Mouse (Mus musculus): ENCODE data around the gene Sox6. TPM values are rescaled to one million over a fixed set of nuclear protein-coding genes. Genes with fewer than 3 reads are reported as not detected.

Sox6 gene
- polyA plus RNA-seq, 1 experiment from 2014 or later = 31.2 TPM

GRCm38 (mm10) chr7:115859691-115860401, 178.8 kb downstream of the Sox6 start:
- Histone ChIP-seq H3K4me2 (ENCODE audit: low read length) (no peak overlapping the region), H3K27ac (ENCODE audit: low read depth, low read length) (no peak overlapping the region), H3K36me3 (ENCODE audit: control insufficient read depth, insufficient read depth, low read length) (no peaks in the 10 kb centered on the region), H3K4me3 (ENCODE audit: low read length) (no peak overlapping the region), H3K9ac (ENCODE audit: low read depth, low read length) (no peak overlapping the region), H3K9me3 (ENCODE audit: control insufficient read depth, low read length) (no peaks in the 10 kb centered on the region), H3K27me3 (replicated peaks; ENCODE audit: control insufficient read depth, insufficient read depth, low read length) (no peaks in the 10 kb centered on the region), H3K4me1 (ENCODE audit: control insufficient read depth, insufficient read depth, low read depth, low read length) (no peaks in the 10 kb centered on the region)
- no peak for ATAC-seq
- 71% methylated on average over 9 of the region's 9 CpGs for WGBS

DNA sequence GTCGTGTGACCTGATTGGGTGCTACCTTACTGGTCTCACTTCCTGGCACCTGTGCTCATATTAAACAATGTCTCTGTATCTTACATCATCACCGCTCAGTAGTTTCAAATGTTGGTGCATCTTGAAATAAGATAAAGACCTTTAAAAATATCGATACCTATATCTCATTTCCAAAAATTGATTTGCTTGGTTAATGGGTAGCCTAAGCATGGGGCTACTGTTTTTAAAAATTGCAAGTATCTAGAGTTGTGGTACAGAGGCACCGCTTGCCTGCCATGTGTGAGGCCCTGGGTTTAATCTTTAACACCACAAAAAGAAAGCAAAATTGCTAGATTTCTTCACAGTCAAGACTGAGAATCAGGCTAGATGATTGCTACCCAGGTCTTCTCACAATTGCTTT, 187.5 kb downstream of the Sox6 start:
- no peak overlapping the region for H3K27ac ChIP-seq (ENCODE audit: low read depth, low read length)
- no peaks in the 10 kb centered on the region for H3K9me3 ChIP-seq (ENCODE audit: control insufficient read depth, low read length)
- 97% methylated on average over 4 of the region's 4 CpGs for WGBS
- H3K4me2 ChIP-seq (ENCODE audit: low read length) = no peak overlapping the region
- no peak for ATAC-seq
- H3K36me3 ChIP-seq (ENCODE audit: control insufficient read depth, insufficient read depth, low read length) = no peaks in the 10 kb centered on the region
- H3K27me3 ChIP-seq (replicated peaks; ENCODE audit: control insufficient read depth, insufficient read depth, low read length) = no peaks in the 10 kb centered on the region
- H3K4me3 ChIP-seq (ENCODE audit: low read length) = no peak overlapping the region
- no peaks in the 10 kb centered on the region for H3K4me1 ChIP-seq (ENCODE audit: control insufficient read depth, insufficient read depth, low read depth, low read length)
- H3K9ac ChIP-seq (ENCODE audit: low read depth, low read length) = no peak overlapping the region

DNA sequence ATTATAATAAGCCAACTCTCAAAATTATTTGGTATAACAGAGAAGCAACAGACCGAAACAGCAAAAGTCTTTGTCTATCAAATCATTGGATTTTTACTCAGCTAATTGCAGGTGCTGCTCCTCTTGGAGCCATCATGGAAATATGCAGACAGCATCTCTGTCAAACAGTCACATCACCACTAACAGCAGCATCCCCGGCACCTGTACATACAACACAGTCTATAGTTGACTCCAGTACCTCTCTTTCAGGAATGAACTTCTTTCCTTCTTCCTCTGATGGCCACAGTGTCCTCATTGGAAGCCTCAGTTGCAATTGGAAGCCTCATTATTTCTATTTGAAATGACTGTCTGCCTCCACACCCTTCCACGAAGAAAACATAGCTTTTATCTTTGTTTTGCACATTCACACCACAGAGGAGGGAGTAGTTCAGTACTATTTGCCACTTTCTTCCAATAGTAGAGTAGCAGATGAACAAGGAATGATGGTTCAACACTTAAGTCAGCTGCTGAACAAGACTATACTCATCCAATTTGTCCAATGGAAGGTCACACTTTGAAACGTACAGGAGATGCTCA, 192.7 kb downstream of the Sox6 start:
- H3K36me3 ChIP-seq (ENCODE audit: control insufficient read depth, insufficient read depth, low read length) = no peaks in the 10 kb centered on the region
- no peak overlapping the region for H3K9ac ChIP-seq (ENCODE audit: low read depth, low read length)
- no peak overlapping the region for H3K4me3 ChIP-seq (ENCODE audit: low read length)
- no peak overlapping the region for H3K4me2 ChIP-seq (ENCODE audit: low read length)
- no peaks in the 10 kb centered on the region for H3K27me3 ChIP-seq (replicated peaks; ENCODE audit: control insufficient read depth, insufficient read depth, low read length)
- WGBS = 89% methylated on average over 4 of the region's 4 CpGs
- no peak for ATAC-seq
- no peak overlapping the region for H3K27ac ChIP-seq (ENCODE audit: low read depth, low read length)
- H3K4me1 ChIP-seq (ENCODE audit: control insufficient read depth, insufficient read depth, low read depth, low read length) = no peaks in the 10 kb centered on the region
- H3K9me3 ChIP-seq (ENCODE audit: control insufficient read depth, low read length) = no peaks in the 10 kb centered on the region

DNA sequence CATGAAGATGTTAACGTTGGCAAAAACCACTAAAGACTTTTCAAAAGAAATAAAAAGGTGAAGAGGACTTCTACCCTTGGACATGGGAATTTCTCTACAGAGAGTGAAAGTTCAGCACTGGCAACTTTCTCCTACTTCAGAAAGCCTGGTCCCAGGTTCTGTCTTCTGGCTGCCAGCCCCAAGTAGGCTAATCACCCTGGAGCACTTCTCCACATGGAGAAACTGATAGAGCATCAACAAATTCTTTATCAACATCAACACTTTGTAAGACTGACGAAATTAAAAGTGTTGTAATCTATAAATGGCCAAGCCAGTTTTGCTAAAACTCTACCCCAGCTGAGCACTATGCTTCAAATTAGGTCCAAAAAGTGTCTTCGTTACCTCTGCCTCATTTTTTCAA, 193.7 kb downstream of the Sox6 start:
- no peak for ATAC-seq

GRCm38 (mm10) chr7:115844431-115844830, 194.2 kb downstream of the Sox6 start:
- Histone ChIP-seq H3K4me1 (ENCODE audit: control insufficient read depth, insufficient read depth, low read depth, low read length) (no peaks in the 10 kb centered on the region), H3K27me3 (replicated peaks; ENCODE audit: control insufficient read depth, insufficient read depth, low read length) (no peaks in the 10 kb centered on the region), H3K4me3 (ENCODE audit: low read length) (no peak overlapping the region), H3K36me3 (ENCODE audit: control insufficient read depth, insufficient read depth, low read length) (no peaks in the 10 kb centered on the region), H3K9me3 (ENCODE audit: control insufficient read depth, low read length) (no peaks in the 10 kb centered on the region), H3K4me2 (ENCODE audit: low read length) (no peak overlapping the region), H3K27ac (ENCODE audit: low read depth, low read length) (no peak overlapping the region), H3K9ac (ENCODE audit: low read depth, low read length) (no peak overlapping the region)
- ATAC-seq = no peak
- 95% methylated on average over 6 of the region's 6 CpGs for WGBS

More for the DNA sequence above, 193.7 kb downstream of the Sox6 start:
- no peak overlapping the region for H3K4me2 ChIP-seq (ENCODE audit: low read length)
- no peaks in the 10 kb centered on the region for H3K36me3 ChIP-seq (ENCODE audit: control insufficient read depth, insufficient read depth, low read length)
- no peaks in the 10 kb centered on the region for H3K9me3 ChIP-seq (ENCODE audit: control insufficient read depth, low read length)
- no peak overlapping the region for H3K4me3 ChIP-seq (ENCODE audit: low read length)
- H3K27ac ChIP-seq (ENCODE audit: low read depth, low read length) = no peak overlapping the region
- no peaks in the 10 kb centered on the region for H3K4me1 ChIP-seq (ENCODE audit: control insufficient read depth, insufficient read depth, low read depth, low read length)
- H3K9ac ChIP-seq (ENCODE audit: low read depth, low read length) = no peak overlapping the region
- no peaks in the 10 kb centered on the region for H3K27me3 ChIP-seq (replicated peaks; ENCODE audit: control insufficient read depth, insufficient read depth, low read length)
- 92% methylated on average over 3 of the region's 3 CpGs for WGBS

- Histone ChIP-seq H3K36me3 (ENCODE audit: control insufficient read depth, insufficient read depth, low read length) (no peaks in the 10 kb centered on the region), H3K27ac (ENCODE audit: low read depth, low read length) (no peak overlapping the region), H3K27me3 (replicated peaks; ENCODE audit: control insufficient read depth, insufficient read depth, low read length) (no peaks in the 10 kb centered on the region), H3K9ac (ENCODE audit: low read depth, low read length) (no peak overlapping the region), H3K4me2 (ENCODE audit: low read length) (no peak overlapping the region), H3K4me3 (ENCODE audit: low read length) (no peak overlapping the region), H3K4me1 (ENCODE audit: control insufficient read depth, insufficient read depth, low read depth, low read length) (no peaks in the 10 kb centered on the region), H3K9me3 (ENCODE audit: control insufficient read depth, low read length) (no peaks in the 10 kb centered on the region)
- no peak for ATAC-seq
These were observed 196.3 kb downstream of the Sox6 start for GRCm38 (mm10) chr7:115842251-115842650.

DNA sequence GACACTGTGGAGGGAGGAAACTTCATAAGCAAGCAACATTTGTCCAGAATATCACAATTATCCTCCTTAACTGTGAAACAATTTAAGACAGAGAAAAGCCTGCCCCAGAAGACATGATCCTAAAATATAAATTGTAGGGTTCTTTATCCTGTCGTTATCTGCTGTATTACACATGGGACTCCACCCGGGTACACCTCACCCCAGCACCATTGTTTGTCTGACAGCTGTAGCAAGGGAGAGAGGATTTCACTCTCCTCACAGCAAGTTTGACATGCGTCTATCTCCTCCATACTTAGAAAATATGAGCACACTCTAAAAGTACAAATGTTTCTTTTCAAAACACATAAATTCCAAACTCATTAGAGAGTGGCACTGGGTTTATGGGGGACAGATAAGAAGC, 198.0 kb downstream of the Sox6 start:
- Histone ChIP-seq H3K4me1 (ENCODE audit: control insufficient read depth, insufficient read depth, low read depth, low read length) (no peaks in the 10 kb centered on the region), H3K36me3 (ENCODE audit: control insufficient read depth, insufficient read depth, low read length) (no peaks in the 10 kb centered on the region), H3K27me3 (replicated peaks; ENCODE audit: control insufficient read depth, insufficient read depth, low read length) (no peaks in the 10 kb centered on the region), H3K9ac (ENCODE audit: low read depth, low read length) (no peak overlapping the region), H3K27ac (ENCODE audit: low read depth, low read length) (no peak overlapping the region), H3K4me2 (ENCODE audit: low read length) (no peak overlapping the region), H3K9me3 (ENCODE audit: control insufficient read depth, low read length) (no peaks in the 10 kb centered on the region), H3K4me3 (ENCODE audit: low read length) (no peak overlapping the region)
- WGBS = 66% methylated on average over 3 of the region's 3 CpGs
- ATAC-seq = no peak

DNA sequence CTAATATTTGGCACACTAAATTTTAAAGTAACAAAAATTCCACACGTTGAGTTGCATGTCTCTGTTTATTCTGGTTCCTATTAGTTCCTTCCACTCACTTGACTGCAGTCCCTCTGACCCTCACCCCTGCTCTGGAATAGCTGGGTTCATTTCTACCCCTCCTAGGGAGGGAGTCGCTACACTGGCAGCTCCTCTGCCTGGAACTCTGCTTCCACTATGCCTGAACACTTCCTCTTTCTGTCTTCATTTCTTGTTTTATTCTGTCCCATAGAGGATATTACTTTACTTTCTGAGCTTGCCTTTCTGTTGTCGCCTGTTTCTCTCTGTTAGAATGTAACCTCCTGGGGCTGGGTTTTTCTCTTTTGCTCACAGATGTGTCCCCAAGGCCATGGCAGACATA, 203.6 kb downstream of the Sox6 start:
- no peak for ATAC-seq
- Histone ChIP-seq H3K4me2 (ENCODE audit: low read length) (no peak overlapping the region), H3K4me1 (ENCODE audit: control insufficient read depth, insufficient read depth, low read depth, low read length) (no peaks in the 10 kb centered on the region), H3K9me3 (ENCODE audit: control insufficient read depth, low read length) (no peaks in the 10 kb centered on the region), H3K27me3 (replicated peaks; ENCODE audit: control insufficient read depth, insufficient read depth, low read length) (peaks cover 2% of the 10 kb centered on the region; the same call in 1 of the 2 replicates), H3K4me3 (ENCODE audit: low read length) (no peak overlapping the region), H3K36me3 (ENCODE audit: control insufficient read depth, insufficient read depth, low read length) (no peaks in the 10 kb centered on the region), H3K27ac (ENCODE audit: low read depth, low read length) (no peak overlapping the region), H3K9ac (ENCODE audit: low read depth, low read length) (no peak overlapping the region)
- 85% methylated on average over 3 of the region's 3 CpGs for WGBS

DNA sequence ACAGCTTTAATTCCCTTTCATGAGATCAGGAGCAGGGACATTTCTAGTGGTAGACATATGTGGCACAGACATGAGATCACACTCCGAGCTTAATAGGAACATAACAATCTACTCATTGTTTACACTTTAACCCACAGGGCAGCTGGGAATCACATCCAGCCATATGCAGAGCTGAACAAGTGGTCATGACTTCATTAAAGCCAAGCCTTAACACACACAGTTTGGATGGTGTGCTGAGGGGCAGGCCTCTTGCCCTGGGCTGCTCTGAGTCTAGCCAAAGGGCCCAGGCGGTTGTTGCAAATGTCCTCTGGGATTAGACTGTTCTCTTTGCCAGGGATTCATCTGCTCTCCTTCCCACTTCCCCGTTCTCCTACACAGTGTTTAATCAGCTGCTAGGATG, 204.9 kb downstream of the Sox6 start:
- Histone ChIP-seq H3K9ac (ENCODE audit: low read depth, low read length) (no peak overlapping the region), H3K27me3 (replicated peaks; ENCODE audit: control insufficient read depth, insufficient read depth, low read length) (peaks cover 2% of the 10 kb centered on the region; the same call in 1 of the 2 replicates), H3K4me2 (ENCODE audit: low read length) (no peak overlapping the region), H3K9me3 (ENCODE audit: control insufficient read depth, low read length) (no peaks in the 10 kb centered on the region), H3K4me1 (ENCODE audit: control insufficient read depth, insufficient read depth, low read depth, low read length) (no peaks in the 10 kb centered on the region), H3K27ac (ENCODE audit: low read depth, low read length) (no peak overlapping the region), H3K4me3 (ENCODE audit: low read length) (no peak overlapping the region), H3K36me3 (ENCODE audit: control insufficient read depth, insufficient read depth, low read length) (no peaks in the 10 kb centered on the region)
- ATAC-seq = no peak
- WGBS = 36% methylated on average over 3 of the region's 3 CpGs

Measured in hindbrain, embryonic 16.5 days (tissue).